Mouse (Mus musculus): ENCODE measurements around the gene Aknad1. TPM values are rescaled to one million over a fixed set of nuclear protein-coding genes. Genes with fewer than 3 reads are reported as not detected.
A peak's percentile ranks its signal among the peaks of the same experiment; 100 is the strongest.

Gene Aknad1
- polyA plus RNA-seq, 1 experiment from 2014 or later = 0.04 TPM

DNA sequence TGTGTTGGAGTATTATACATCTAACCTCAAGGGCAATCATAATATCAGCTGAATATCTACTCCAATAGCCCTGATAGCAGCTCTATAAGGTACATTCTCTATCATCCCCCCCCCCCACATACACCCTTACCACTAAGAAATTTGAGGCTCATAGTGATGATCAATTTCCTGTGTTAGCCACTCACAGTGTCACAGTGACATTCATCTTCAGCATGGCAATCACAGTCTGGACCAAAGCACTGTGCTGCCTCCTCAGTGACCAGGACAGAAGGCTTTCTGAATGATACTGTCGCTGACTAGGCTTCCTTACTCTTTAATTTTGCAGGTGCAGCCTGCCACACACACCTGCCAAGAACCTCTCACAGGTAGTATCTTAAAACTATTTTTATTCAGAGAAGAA lies 16.7 kb downstream of the Aknad1 start:
- Histone ChIP-seq H3K4me1 (replicated peaks) (no peaks in the 10 kb centered on the region), H3K36me3 (no peaks in the 10 kb centered on the region), H3K27me3 (ENCODE audit: insufficient read depth, poor library complexity, severe bottlenecking) (no peaks in the 10 kb centered on the region), H3K27ac (no peak overlapping the region), H3K9me3 (no peaks in the 10 kb centered on the region), H3K4me3 (no peak overlapping the region)
- no peak for DNase-seq (ENCODE audit: low spot score)
- WGBS = 75% methylated on average over 1 of the region's 1 CpGs

DNA sequence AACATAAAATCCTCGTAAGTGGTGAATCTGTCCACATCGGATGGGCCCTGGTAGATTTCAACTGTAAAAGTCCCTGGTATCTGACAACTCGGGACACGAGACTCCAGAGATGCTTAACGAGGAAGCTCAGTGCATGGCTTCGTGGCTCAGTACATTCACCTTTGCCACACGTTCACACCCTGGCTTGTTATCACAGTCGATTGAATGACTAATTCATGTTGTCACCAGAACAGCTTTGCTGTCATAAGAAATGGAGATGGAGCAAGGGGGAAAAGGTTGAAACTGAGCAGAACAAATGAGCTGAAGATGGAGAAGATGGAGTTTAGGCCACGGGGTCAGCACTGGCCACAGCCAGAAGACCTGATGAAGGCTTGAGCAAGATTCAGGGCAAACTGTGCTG lies 18.1 kb downstream of the Aknad1 start:
- H3K36me3 ChIP-seq = no peaks in the 10 kb centered on the region
- H3K4me1 ChIP-seq (replicated peaks) = no peaks in the 10 kb centered on the region
- H3K4me3 ChIP-seq = no peak overlapping the region
- no peak overlapping the region for H3K27ac ChIP-seq
- WGBS = 86% methylated on average over 9 of the region's 9 CpGs
- no peaks in the 10 kb centered on the region for H3K9me3 ChIP-seq
- no peak for DNase-seq (ENCODE audit: low spot score)
- no peaks in the 10 kb centered on the region for H3K27me3 ChIP-seq (ENCODE audit: insufficient read depth, poor library complexity, severe bottlenecking)

GRCm38 (mm10) chr3:108759566-108760420 lies 20.3 kb downstream of the Aknad1 start:
- DNase-seq (ENCODE audit: low spot score) = no peak

DNA sequence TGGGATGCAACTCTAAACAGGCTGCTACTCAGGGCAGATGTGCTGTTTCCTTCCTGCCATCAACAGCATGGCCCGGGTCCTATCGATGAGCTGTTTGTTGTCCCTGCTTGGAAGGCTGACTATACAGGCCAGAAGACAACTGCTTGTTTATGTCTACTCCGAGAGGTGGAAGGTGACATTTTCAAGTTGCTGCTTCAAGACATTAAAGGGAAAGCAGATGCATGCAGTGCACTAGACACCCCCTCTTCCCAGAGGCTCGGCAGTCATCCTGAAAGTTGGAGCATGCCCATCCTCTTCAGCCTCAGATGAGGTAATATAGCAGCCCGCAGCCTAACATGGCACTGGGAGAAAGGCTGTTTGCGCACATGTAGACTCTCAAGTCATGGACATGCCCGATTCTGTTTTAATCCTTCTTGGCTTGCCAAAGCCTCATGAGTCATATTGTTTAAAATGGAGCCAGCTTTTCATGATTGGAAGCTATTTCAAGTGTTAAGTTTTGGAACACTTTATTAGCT lies 23.2 kb downstream of the Aknad1 start:
- 90% methylated on average over 7 of the region's 7 CpGs for WGBS
- DNase-seq (ENCODE audit: low spot score) = no peak
- H3K9me3 ChIP-seq = no peaks in the 10 kb centered on the region
- no peak overlapping the region for H3K27ac ChIP-seq
- no peaks in the 10 kb centered on the region for H3K36me3 ChIP-seq
- H3K4me3 ChIP-seq = no peak overlapping the region
- H3K4me1 ChIP-seq (replicated peaks) = peaks cover 8% of the 10 kb centered on the region
- H3K27me3 ChIP-seq (ENCODE audit: insufficient read depth, poor library complexity, severe bottlenecking) = no peaks in the 10 kb centered on the region

More at GRCm38 (mm10) chr3:108759566-108760420, 20.3 kb downstream of the Aknad1 start:
- Histone ChIP-seq H3K27ac (no peak overlapping the region), H3K4me3 (no peak overlapping the region), H3K36me3 (no peaks in the 10 kb centered on the region), H3K4me1 (replicated peaks) (peaks cover under 1% of the 10 kb centered on the region; the same call in 1 of the 2 replicates), H3K9me3 (no peaks in the 10 kb centered on the region), H3K27me3 (ENCODE audit: insufficient read depth, poor library complexity, severe bottlenecking) (no peaks in the 10 kb centered on the region)
- 89% methylated on average over 11 of the region's 11 CpGs for WGBS

GRCm38 (mm10) chr3:108763691-108764090 lies 24.2 kb downstream of the Aknad1 start:
- H3K36me3 ChIP-seq = no peaks in the 10 kb centered on the region
- H3K27me3 ChIP-seq (ENCODE audit: insufficient read depth, poor library complexity, severe bottlenecking) = no peaks in the 10 kb centered on the region
- DNase-seq (ENCODE audit: low spot score) = no peak
- 80% methylated on average over 2 of the region's 2 CpGs for WGBS
- H3K4me3 ChIP-seq = no peak overlapping the region
- peaks cover 8% of the 10 kb centered on the region for H3K4me1 ChIP-seq (replicated peaks)
- no peaks in the 10 kb centered on the region for H3K9me3 ChIP-seq
- H3K27ac ChIP-seq = no peak overlapping the region

- DNase-seq (ENCODE audit: low spot score) = no peak
- H3K4me3 ChIP-seq = no peak overlapping the region
These were observed 25.5 kb downstream of the Aknad1 start for GRCm38 (mm10) chr3:108764976-108765375.

GRCm38 (mm10) chr3:108765476-108765875 lies 26.0 kb downstream of the Aknad1 start:
- Histone ChIP-seq H3K36me3 (no peaks in the 10 kb centered on the region), H3K27me3 (ENCODE audit: insufficient read depth, poor library complexity, severe bottlenecking) (no peaks in the 10 kb centered on the region)
- 89% methylated on average over 7 of the region's 7 CpGs for WGBS

More at GRCm38 (mm10) chr3:108764976-108765375, 25.5 kb downstream of the Aknad1 start:
- no peaks in the 10 kb centered on the region for H3K9me3 ChIP-seq
- no peaks in the 10 kb centered on the region for H3K27me3 ChIP-seq (ENCODE audit: insufficient read depth, poor library complexity, severe bottlenecking)
- peaks cover 8% of the 10 kb centered on the region for H3K4me1 ChIP-seq (replicated peaks)
- H3K27ac ChIP-seq = no peak overlapping the region
- WGBS = 63% methylated on average over 7 of the region's 7 CpGs
- no peaks in the 10 kb centered on the region for H3K36me3 ChIP-seq

DNA sequence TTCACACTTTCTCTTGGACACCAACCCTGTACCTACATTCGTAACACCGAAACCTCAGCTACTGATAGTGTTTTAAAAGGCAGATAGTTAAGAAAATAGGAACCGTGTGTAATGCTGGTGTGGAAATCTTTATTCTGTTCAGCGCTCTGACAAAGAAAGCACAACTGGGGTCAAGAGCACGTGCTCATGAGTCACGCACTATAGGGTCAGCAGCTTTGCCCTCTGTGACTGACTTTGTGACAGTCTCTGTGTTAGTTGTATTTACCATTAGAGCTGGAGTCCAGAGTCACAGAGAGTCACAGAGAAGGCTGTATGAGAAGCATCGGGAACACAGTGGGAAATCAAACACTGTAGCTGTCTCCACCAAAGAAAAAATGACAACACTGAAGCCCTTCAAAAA lies 27.5 kb downstream of the Aknad1 start:
- WGBS = 78% methylated on average over 7 of the region's 7 CpGs
- peaks cover 12% of the 10 kb centered on the region for H3K4me1 ChIP-seq (replicated peaks)
- no peaks in the 10 kb centered on the region for H3K27me3 ChIP-seq (ENCODE audit: insufficient read depth, poor library complexity, severe bottlenecking)
- no peak overlapping the region for H3K4me3 ChIP-seq
- no peak for DNase-seq (ENCODE audit: low spot score)
- H3K9me3 ChIP-seq = no peaks in the 10 kb centered on the region
- no peak overlapping the region for H3K27ac ChIP-seq
- no peaks in the 10 kb centered on the region for H3K36me3 ChIP-seq

More at GRCm38 (mm10) chr3:108765476-108765875, 26.0 kb downstream of the Aknad1 start:
- peaks cover 8% of the 10 kb centered on the region for H3K4me1 ChIP-seq (replicated peaks)
- H3K9me3 ChIP-seq = no peaks in the 10 kb centered on the region
- no peak overlapping the region for H3K27ac ChIP-seq
- no peak for DNase-seq (ENCODE audit: low spot score)
- no peak overlapping the region for H3K4me3 ChIP-seq

DNA sequence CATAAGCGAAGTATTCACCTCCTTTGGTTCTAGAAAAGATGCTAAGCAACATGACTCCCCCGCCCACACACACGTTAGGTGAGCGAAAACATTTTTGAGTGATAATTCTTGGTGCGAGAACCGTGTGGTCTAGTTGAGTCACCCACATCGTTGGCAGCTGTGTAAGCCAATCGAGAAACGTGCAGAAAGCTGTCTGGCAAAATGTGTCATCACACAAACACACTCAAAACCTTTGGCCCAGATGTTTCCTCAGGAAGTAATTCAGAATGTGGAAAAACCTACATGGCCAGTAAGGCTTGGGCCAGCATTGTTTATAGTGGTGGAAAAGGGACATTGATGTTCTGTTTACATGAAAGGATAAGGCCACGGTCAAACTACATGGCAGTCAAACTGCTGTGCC lies 28.0 kb downstream of the Aknad1 start:
- DNase-seq (ENCODE audit: low spot score) = no peak
- Histone ChIP-seq H3K4me1 (replicated peaks) (peaks cover 12% of the 10 kb centered on the region), H3K4me3 (no peak overlapping the region), H3K36me3 (no peaks in the 10 kb centered on the region), H3K27me3 (ENCODE audit: insufficient read depth, poor library complexity, severe bottlenecking) (no peaks in the 10 kb centered on the region), H3K9me3 (no peaks in the 10 kb centered on the region), H3K27ac (no peak overlapping the region)
- 88% methylated on average over 10 of the region's 10 CpGs for WGBS

DNA sequence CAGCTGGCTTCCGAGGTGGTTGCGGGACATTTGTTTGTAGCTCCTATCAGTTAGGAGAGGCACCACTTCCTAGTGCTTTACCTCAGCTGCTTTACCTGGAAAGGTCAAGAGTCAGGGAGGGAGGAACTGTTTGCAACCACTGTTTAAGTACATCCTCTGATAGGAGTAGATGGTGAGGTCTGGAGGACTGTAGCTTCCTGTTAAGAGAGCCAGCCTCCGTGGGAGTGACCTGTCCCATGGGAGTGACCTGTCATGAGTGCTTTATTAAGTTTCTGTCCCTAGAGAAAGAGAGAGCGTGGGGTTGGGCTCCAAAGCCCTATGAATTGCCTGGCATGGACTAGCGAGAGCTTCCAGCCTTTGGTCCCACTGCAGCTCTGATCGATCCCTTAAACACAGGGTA lies 30.1 kb downstream of the Aknad1 start:
- Histone ChIP-seq H3K9me3 (no peaks in the 10 kb centered on the region), H3K36me3 (no peaks in the 10 kb centered on the region), H3K27me3 (ENCODE audit: insufficient read depth, poor library complexity, severe bottlenecking) (no peaks in the 10 kb centered on the region), H3K4me3 (no peak overlapping the region), H3K27ac (no peak overlapping the region), H3K4me1 (replicated peaks) (peaks cover 12% of the 10 kb centered on the region)
- 79% methylated on average over 6 of the region's 6 CpGs for WGBS
- DNase-seq (ENCODE audit: low spot score) = no peak

- H3K27ac ChIP-seq = no peak overlapping the region
- DNase-seq (ENCODE audit: low spot score) = peak; percentile 63
- 56% methylated on average over 6 of the region's 6 CpGs for WGBS
- no peaks in the 10 kb centered on the region for H3K9me3 ChIP-seq
- H3K36me3 ChIP-seq = no peaks in the 10 kb centered on the region
- no peaks in the 10 kb centered on the region for H3K27me3 ChIP-seq (ENCODE audit: insufficient read depth, poor library complexity, severe bottlenecking)
- peaks cover 5% of the 10 kb centered on the region; the same call in 1 of the 2 replicates for H3K4me1 ChIP-seq (replicated peaks)
- no peak overlapping the region for H3K4me3 ChIP-seq
These were observed 31.4 kb downstream of the Aknad1 start for GRCm38 (mm10) chr3:108770725-108771368.

GRCm38 (mm10) chr3:108772211-108772610 lies 32.8 kb downstream of the Aknad1 start:
- Histone ChIP-seq H3K27ac (no peak overlapping the region), H3K9me3 (no peaks in the 10 kb centered on the region), H3K27me3 (ENCODE audit: insufficient read depth, poor library complexity, severe bottlenecking) (no peaks in the 10 kb centered on the region), H3K36me3 (no peaks in the 10 kb centered on the region), H3K4me3 (no peak overlapping the region), H3K4me1 (replicated peaks) (peaks cover 5% of the 10 kb centered on the region; the same call in 1 of the 2 replicates)
- 89% methylated on average over 13 of the region's 13 CpGs for WGBS
- no peak for DNase-seq (ENCODE audit: low spot score)

GRCm38 (mm10) chr3:108772811-108773210 lies 33.4 kb downstream of the Aknad1 start:
- Histone ChIP-seq H3K9me3 (no peaks in the 10 kb centered on the region), H3K4me3 (no peak overlapping the region), H3K27ac (no peak overlapping the region), H3K27me3 (ENCODE audit: insufficient read depth, poor library complexity, severe bottlenecking) (no peaks in the 10 kb centered on the region), H3K4me1 (replicated peaks) (peaks cover 5% of the 10 kb centered on the region; the same call in 1 of the 2 replicates), H3K36me3 (no peaks in the 10 kb centered on the region)
- 87% methylated on average over 3 of the region's 3 CpGs for WGBS
- no peak for DNase-seq (ENCODE audit: low spot score)

Measured in hindbrain, embryonic 10.5 days (tissue).